Mouse (Mus musculus) testis, adult 2 months (tissue): ENCODE data around the gene Stx17.

Experiments used
- CTCF ChIP-seq: fragments of 200-500 bp; IDR thresholded peaks from 2 replicates; pipeline ENCODE4 v1.5.1; 2012; ENCODE audit warnings: low read depth, mild to moderate bottlenecking, inconsistent platforms, low read length, moderate library complexity; ENCODE audit not compliant: control insufficient read depth, insufficient read depth, insufficient replicate concordance
- POLR2A ChIP-seq: fragments of 200-500 bp; IDR thresholded peaks from 2 replicates; pipeline ENCODE4 v1.6.1; 2012; ENCODE audit warnings: low read depth, mild to moderate bottlenecking, inconsistent platforms, low read length, moderate library complexity; ENCODE audit not compliant: control insufficient read depth

GRCm38 (mm10) chr4:48226800-48227199 is 102.1 kb downstream of the Stx17 start:
- no peak for TF ChIP-seq POLR2A
- no peak for TF ChIP-seq CTCF
